Mouse (Mus musculus) retina, embryonic 14.5 days (tissue): ENCODE results near the gene Chrm5.
A peak's percentile ranks its signal among the peaks of the same experiment; 100 is the strongest.

Source experiments
- DNase-seq: peaks from one replicate; pipeline ENCODE4 v3.0.0-alpha.2; 2015; ENCODE audit warnings: low spot score

The Chrm5 gene

GRCm38 (mm10) chr2:112480669-112481068 lies at the start of gene Chrm5:
TSS of gene Chrm5 (minus strand) at chr2:112480769.
- DNase-seq, result no peak

- no peak for DNase-seq
Measured at GRCm38 (mm10) chr2:112526933-112527332, 46.4 kb upstream of the Chrm5 start.

GRCm38 (mm10) chr2:112520526-112521482 lies 40.2 kb upstream of the Chrm5 start:
- DNase-seq, result no peak

- no peak for DNase-seq
Measured at GRCm38 (mm10) chr2:112518541-112518940, 38.0 kb upstream of the Chrm5 start.

GRCm38 (mm10) chr2:112517218-112517617 lies 36.6 kb upstream of the Chrm5 start:
- no peak for DNase-seq

- no peak for DNase-seq
Measured at GRCm38 (mm10) chr2:112516728-112517127, 36.2 kb upstream of the Chrm5 start.

GRCm38 (mm10) chr2:112513036-112513435 lies 32.5 kb upstream of the Chrm5 start:
- DNase-seq, result no peak

GRCm38 (mm10) chr2:112510140-112510539 lies 29.6 kb upstream of the Chrm5 start:
- DNase-seq, result no peak

- no peak for DNase-seq
Measured at GRCm38 (mm10) chr2:112507444-112507843, 26.9 kb upstream of the Chrm5 start.

- no peak for DNase-seq
Measured at GRCm38 (mm10) chr2:112506841-112507435, 26.4 kb upstream of the Chrm5 start.

GRCm38 (mm10) chr2:112503978-112504377 lies 23.4 kb upstream of the Chrm5 start:
- no peak for DNase-seq

GRCm38 (mm10) chr2:112501209-112501608 lies 20.6 kb upstream of the Chrm5 start:
- DNase-seq, result peak; percentile 78

GRCm38 (mm10) chr2:112497851-112498250 lies 17.3 kb upstream of the Chrm5 start:
- no peak for DNase-seq

GRCm38 (mm10) chr2:112493539-112494260 lies 13.1 kb upstream of the Chrm5 start:
- no peak for DNase-seq

- DNase-seq, result peak; percentile 87
Measured at GRCm38 (mm10) chr2:112492856-112493538, 12.4 kb upstream of the Chrm5 start, which contains the start of gene Aven. TSS of gene Aven (plus strand) at chr2:112492964.

GRCm38 (mm10) chr2:112492431-112492855 lies 11.9 kb upstream of the Chrm5 start:
- DNase-seq, result no peak

- DNase-seq, result peak; percentile 19
Measured at GRCm38 (mm10) chr2:112491629-112492028, 11.1 kb upstream of the Chrm5 start.

GRCm38 (mm10) chr2:112490483-112491196 lies 10.1 kb upstream of the Chrm5 start:
- DNase-seq, result no peak

GRCm38 (mm10) chr2:112484886-112485285 lies 4.3 kb upstream of the Chrm5 start:
- no peak for DNase-seq

- no peak for DNase-seq
Measured at GRCm38 (mm10) chr2:112483334-112483651, 2.7 kb upstream of the Chrm5 start.
